Mouse (Mus musculus): ENCODE measurements around the gene Cldn11. TPM values are rescaled to one million over a fixed set of nuclear protein-coding genes. Genes with fewer than 3 reads are reported as not detected.

Cldn11 gene
- total RNA-seq, 4 experiments from 2014 or later: 10.9 to 32.1 (median 18.4) TPM

- DNase-seq: no peak
Measured at GRCm38 (mm10) chr3:31161336-31161735, 11.6 kb downstream of the Cldn11 start.

GRCm38 (mm10) chr3:31162860-31163259 lies 13.1 kb downstream of the Cldn11 start:
- DNase-seq: no peak

- no peak for DNase-seq
Measured at GRCm38 (mm10) chr3:31165803-31166202, 16.1 kb downstream of the Cldn11 start.

- DNase-seq: no peak
Measured at GRCm38 (mm10) chr3:31166365-31166871, 16.7 kb downstream of the Cldn11 start.

GRCm38 (mm10) chr3:31190342-31190741 lies 40.6 kb downstream of the Cldn11 start:
- no peak for DNase-seq

- no peak for DNase-seq
Measured at GRCm38 (mm10) chr3:31191402-31191801, 41.7 kb downstream of the Cldn11 start.

- DNase-seq: no peak
Measured at GRCm38 (mm10) chr3:31199162-31199877, 49.6 kb downstream of the Cldn11 start.

GRCm38 (mm10) chr3:31203947-31204346 lies 54.2 kb downstream of the Cldn11 start:
- no peak for DNase-seq

- DNase-seq: no peak
Measured at GRCm38 (mm10) chr3:31205167-31205566, 55.4 kb downstream of the Cldn11 start.

GRCm38 (mm10) chr3:31208046-31208445 lies 58.3 kb downstream of the Cldn11 start:
- DNase-seq: no peak

- DNase-seq: no peak
Measured at GRCm38 (mm10) chr3:31208458-31208994, 58.8 kb downstream of the Cldn11 start.

GRCm38 (mm10) chr3:31209001-31209400 lies 59.3 kb downstream of the Cldn11 start:
- DNase-seq: no peak

GRCm38 (mm10) chr3:31212205-31213038 lies 62.7 kb downstream of the Cldn11 start:
- no peak for DNase-seq

GRCm38 (mm10) chr3:31213802-31214201 lies 64.1 kb downstream of the Cldn11 start:
- DNase-seq: no peak

Other genes with a start within 250 kb of the Cldn11 start
- 10 to 100 TPM; 33.5 to 60.0 (median 42.9) TPM for gene Phc3, start 180.5 kb upstream of the Cldn11 start, total RNA-seq (2022)
- gene Prkci, start 154.2 kb upstream of the Cldn11 start, total RNA-seq (2022): 10 to 100 TPM; 46.4 to 50.6 (median 50.1) TPM
- 10 to 100 TPM; 29.2 to 39.4 (median 34.0) TPM for gene Skil, start 54.9 kb upstream of the Cldn11 start, total RNA-seq (2022)
- gene Slc7a14, start 160.5 kb downstream of the Cldn11 start, total RNA-seq (2022): 1 to 10 TPM; 4.4 to 9.3 (median 6.1) TPM

Data from adrenal gland, adult 8-10 months (tissue).